Mouse (Mus musculus): ENCODE measurements around the gene Nap1l1.

DNA sequence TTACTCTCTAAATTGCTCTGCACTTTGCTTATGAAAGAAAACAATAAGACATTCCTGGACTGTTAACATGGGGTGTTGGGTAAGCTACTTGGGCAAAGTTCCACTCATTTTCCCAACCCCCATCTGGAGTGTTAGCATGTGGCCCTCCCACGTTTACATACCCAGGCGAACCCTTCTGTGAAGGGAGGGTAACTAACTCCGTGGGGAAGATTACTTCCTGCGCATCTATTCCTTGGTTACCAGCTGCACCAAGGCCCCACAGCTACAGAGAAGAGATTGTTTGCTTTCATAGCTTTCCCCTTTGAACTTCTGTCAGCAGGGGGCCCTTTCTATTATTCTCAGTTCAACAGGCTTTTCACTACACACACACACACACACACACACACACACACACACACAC lies 12.6 kb upstream of the Nap1l1 start:
- no peak for TF ChIP-seq CTCF (IDR thresholded peaks at IDR 0.05; ENCODE audit: low read depth, low read length)
- no peak for TF ChIP-seq POLR2A (IDR thresholded peaks at IDR 0.05; ENCODE audit: borderline replicate concordance, low read depth, low read length)
